Mouse (Mus musculus) cerebellum, adult 2 months (tissue): Measurements from ENCODE around the gene Cdk16.

Experiments used
- CTCF ChIP-seq: fragments of 200-500 bp; IDR thresholded peaks from 2 replicates; pipeline ENCODE4 v1.5.1; 2011; ENCODE audit warnings: low read depth, mild to moderate bottlenecking, control low read depth, low read length, moderate library complexity, borderline replicate concordance; ENCODE audit not compliant: insufficient read depth
- POLR2A ChIP-seq: fragments of 200-500 bp; IDR thresholded peaks from 2 replicates; pipeline ENCODE4 v1.6.1; 2011; ENCODE audit warnings: low read length, control low read depth, borderline replicate concordance; ENCODE audit not compliant: insufficient read depth

DNA sequence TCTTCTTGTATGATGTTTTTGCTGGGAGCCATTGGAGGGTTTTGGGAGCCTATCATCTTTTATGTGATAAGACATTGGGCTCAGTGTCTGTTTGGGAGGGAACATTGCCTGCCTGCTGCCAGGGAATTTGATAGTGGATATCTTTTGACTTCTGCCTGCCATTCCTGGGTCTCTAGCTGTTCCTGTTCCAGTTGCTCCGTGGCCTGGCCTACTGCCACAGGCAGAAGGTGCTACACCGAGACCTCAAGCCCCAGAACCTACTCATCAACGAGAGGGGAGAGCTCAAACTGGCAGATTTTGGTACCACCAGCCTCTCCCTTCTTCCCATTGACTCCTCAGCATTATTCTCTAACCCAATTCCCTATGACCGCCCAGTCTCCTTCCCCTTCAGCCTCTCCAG lies 8.1 kb downstream of the Cdk16 start:
- TF ChIP-seq POLR2A, result no peak
- no peak for TF ChIP-seq CTCF
